Mouse (Mus musculus) CH12.LX (cell line): ENCODE measurements around the gene Cela1. TPM values are rescaled to one million over a fixed set of nuclear protein-coding genes. Genes with fewer than 3 reads are reported as not detected.

Experiments
- DNase-seq: peaks from one replicate; pipeline ENCODE4 v3.0.0-alpha.2; 2013; ENCODE audit errors: extremely low read depth
- H3K27ac ChIP-seq: 2 replicates; pipeline ENCODE4 v1.5.1; 2012; ENCODE audit warnings: low read depth, mild to moderate bottlenecking, control low read depth, moderate library complexity; ENCODE audit not compliant: insufficient read depth
- H3K27me3 ChIP-seq: replicated peaks from 2 replicates; pipeline ENCODE3; 2012; ENCODE audit warnings: inconsistent platforms
- H3K36me3 ChIP-seq, 2 experiments: replicated peaks in 1 of 2; 2 replicates each; pipeline versions ENCODE3 to v1.6.1; 2012; ENCODE audit warnings: inconsistent platforms in 1 of 2, low read length in 1 of 2, mild to moderate bottlenecking in 1 of 2, mixed read lengths in 1 of 2, moderate library complexity in 1 of 2; ENCODE audit not compliant: control insufficient read depth in 1 of 2, insufficient read depth in 1 of 2
- H3K4me1 ChIP-seq, 2 experiments: 2 replicates each; pipeline ENCODE4 v1.6.1; 2012; ENCODE audit warnings: inconsistent platforms in 1 of 2, moderate library complexity in 1 of 2; ENCODE audit not compliant: insufficient read depth in 2 of 2, control insufficient read depth in 1 of 2
- H3K4me2 ChIP-seq: 2 replicates; pipeline ENCODE4 v1.6.1; 2012; ENCODE audit warnings: low read depth, mild to moderate bottlenecking, control low read depth; ENCODE audit not compliant: poor library complexity, insufficient read depth, severe bottlenecking
- H3K4me3 ChIP-seq, 3 experiments: fragments of 150-350 bp in 1 of 3; sonication (generic) in 1 of 3; replicated peaks in 1 of 3; 2 replicates each; pipeline versions ENCODE3 to v1.5.1; 2011 to 2012; ENCODE audit warnings: low read depth in 2 of 3, low read length in 2 of 3, mild to moderate bottlenecking in 2 of 3, moderate library complexity in 2 of 3, control low read depth in 1 of 3, improper control_type of control experiment in 1 of 3, inconsistent platforms in 1 of 3, mixed read lengths in 1 of 3; ENCODE audit not compliant: poor library complexity in 1 of 3
- H3K79me2 ChIP-seq: replicated peaks from 2 replicates; pipeline ENCODE4 v1.6.1; 2012; ENCODE audit warnings: mild to moderate bottlenecking, moderate library complexity; ENCODE audit not compliant: control insufficient read depth, poor library complexity, insufficient read depth, severe bottlenecking; ENCODE audit errors: extremely low read depth
- H3K9ac ChIP-seq: 2 replicates; pipeline ENCODE4 v1.6.1; 2012; ENCODE audit warnings: low read depth, mild to moderate bottlenecking, control low read depth, moderate library complexity; ENCODE audit not compliant: insufficient read depth
- H3K9me3 ChIP-seq: replicated peaks from 2 replicates; pipeline ENCODE3; 2012; ENCODE audit warnings: low read length, inconsistent platforms, mixed read lengths
- CHD2 ChIP-seq: IDR thresholded peaks from 2 replicates; pipeline ENCODE4 v1.6.1; 2011; ENCODE audit warnings: low read length, improper control_type of control experiment
- CTCF ChIP-seq, 2 experiments: IDR thresholded peaks in 1 of 2; conservative IDR thresholded peaks in 1 of 2; 2 replicates each; pipeline ENCODE4 v1.5.1; 2011 to 2012; ENCODE audit warnings: low read depth in 2 of 2, low read length in 2 of 2, improper control_type of control experiment in 1 of 2, inconsistent platforms in 1 of 2, mild to moderate bottlenecking in 1 of 2, moderate library complexity in 1 of 2
- ELF1 ChIP-seq: IDR thresholded peaks from 2 replicates; pipeline ENCODE4 v1.6.1; 2014; ENCODE audit warnings: low read depth, mild to moderate bottlenecking, inconsistent platforms, low read length, improper control_type of control experiment
- EP300 ChIP-seq: IDR thresholded peaks from 2 replicates; pipeline ENCODE4 v1.6.1; 2011; ENCODE audit warnings: low read length, improper control_type of control experiment
- ETS1 ChIP-seq: conservative IDR thresholded peaks from 2 replicates; pipeline ENCODE4 v1.6.1; 2012; ENCODE audit warnings: low read depth, mild to moderate bottlenecking, inconsistent platforms, low read length, improper control_type of control experiment, moderate library complexity
- GABPA ChIP-seq: IDR thresholded peaks from 2 replicates; pipeline ENCODE4 v1.6.1; 2012; ENCODE audit warnings: low read depth, low read length, improper control_type of control experiment, inconsistent platforms; ENCODE audit not compliant: insufficient replicate concordance
- HCFC1 ChIP-seq: IDR thresholded peaks from 2 replicates; pipeline ENCODE4 v1.6.1; 2012; ENCODE audit warnings: low read depth, mild to moderate bottlenecking, inconsistent platforms, low read length, improper control_type of control experiment
- IRF4 ChIP-seq: IDR thresholded peaks from 2 replicates; pipeline ENCODE4 v1.6.1; 2014; ENCODE audit warnings: low read depth, mild to moderate bottlenecking, inconsistent platforms, low read length, improper control_type of control experiment
- JUN ChIP-seq: IDR thresholded peaks from 2 replicates; pipeline ENCODE4 v1.6.1; 2011; ENCODE audit warnings: low read depth, mild to moderate bottlenecking, low read length, improper control_type of control experiment, moderate library complexity; ENCODE audit not compliant: insufficient read depth
- JUND ChIP-seq: conservative IDR thresholded peaks from 2 replicates; pipeline ENCODE4 v1.6.1; 2011; ENCODE audit warnings: low read depth, low read length, improper control_type of control experiment
- MAX ChIP-seq: IDR thresholded peaks from 2 replicates; pipeline ENCODE4 v1.6.1; 2011; ENCODE audit warnings: low read length, improper control_type of control experiment
- MAZ ChIP-seq: IDR thresholded peaks from 2 replicates; pipeline ENCODE4 v1.6.1; 2012; ENCODE audit warnings: low read depth, mild to moderate bottlenecking, inconsistent platforms, low read length, improper control_type of control experiment, moderate library complexity
- MXI1 ChIP-seq: IDR thresholded peaks from 2 replicates; pipeline ENCODE4 v1.6.1; 2011; ENCODE audit warnings: mild to moderate bottlenecking, low read depth, low read length, improper control_type of control experiment
- MYC ChIP-seq: IDR thresholded peaks from 2 replicates; pipeline ENCODE4 v1.6.1; 2011; ENCODE audit warnings: low read depth, mild to moderate bottlenecking, improper control_type of control experiment, low read length
- PAX5 ChIP-seq: IDR thresholded peaks from 2 replicates; pipeline ENCODE4 v1.6.1; 2012; ENCODE audit warnings: low read length, inconsistent platforms, mixed read lengths
- POLR2A ChIP-seq: IDR thresholded peaks from 2 replicates; pipeline ENCODE4 v1.6.1; 2011; ENCODE audit warnings: low read depth, mild to moderate bottlenecking, improper control_type of control experiment, low read length
- POLR2AphosphoS2 ChIP-seq: IDR thresholded peaks from 2 replicates; pipeline ENCODE4 v1.6.1; 2011; ENCODE audit warnings: low read depth, low read length, improper control_type of control experiment
- RAD21 ChIP-seq: IDR thresholded peaks from 2 replicates; pipeline ENCODE4 v1.6.1; 2011; ENCODE audit warnings: low read depth, mild to moderate bottlenecking, low read length, improper control_type of control experiment, moderate library complexity
- RCOR1 ChIP-seq: conservative IDR thresholded peaks from 2 replicates; pipeline ENCODE4 v1.6.1; 2012; ENCODE audit warnings: low read depth, mild to moderate bottlenecking, inconsistent platforms, low read length, improper control_type of control experiment
- SIN3A ChIP-seq: IDR thresholded peaks from 2 replicates; pipeline ENCODE4 v1.6.1; 2012; ENCODE audit warnings: low read length, improper control_type of control experiment, inconsistent platforms
- TBP ChIP-seq: conservative IDR thresholded peaks from 2 replicates; pipeline ENCODE4 v1.6.1; 2011; ENCODE audit warnings: low read depth, low read length, improper control_type of control experiment
- TCF12 ChIP-seq: IDR thresholded peaks from 2 replicates; pipeline ENCODE4 v1.6.1; 2014; ENCODE audit warnings: low read depth, mild to moderate bottlenecking, inconsistent platforms, low read length, improper control_type of control experiment
- UBTF ChIP-seq: IDR thresholded peaks from 2 replicates; pipeline ENCODE4 v1.6.1; 2012; ENCODE audit warnings: low read depth, mild to moderate bottlenecking, inconsistent platforms, low read length, improper control_type of control experiment, moderate library complexity
- USF1 ChIP-seq: IDR thresholded peaks from 2 replicates; pipeline ENCODE4 v1.6.1; 2014; ENCODE audit warnings: low read depth, mild to moderate bottlenecking, inconsistent platforms, low read length, improper control_type of control experiment
- USF2 ChIP-seq: conservative IDR thresholded peaks from 2 replicates; pipeline ENCODE4 v1.6.1; 2011; ENCODE audit warnings: low read depth, low read length, improper control_type of control experiment
- ZNF384 ChIP-seq: IDR thresholded peaks from 2 replicates; pipeline ENCODE4 v1.6.1; 2012; ENCODE audit warnings: low read depth, low read length, improper control_type of control experiment, inconsistent platforms
- dilution Hi-C: fragments of 300-500 bp; cut with MboI; formaldehyde crosslinking; loops from 2 replicates; pipeline ENCODE4 v1.14.3; 2020; ENCODE audit warnings: low sequenced_read_pairs; ENCODE audit not compliant: extremely low pct_unique_long_range_greater_than_20kb, extremely low pct_ligation_motif_present
- in situ Hi-C: fragments of 300-500 bp; cut with MboI; formaldehyde crosslinking; loops from 3 replicates; pipeline ENCODE4 v1.14.3; 2019; ENCODE audit warnings: low sequenced_read_pairs, low pct_ligation_motif_present, low pct_unique_long_range_greater_than_20kb, mixed read lengths
- polyA plus RNA-seq: library from polyadenylated mRNA; unstranded; fragments of >175 nt; gene quantifications from 2 replicates; pipeline ENCODE4 v1.2.1, GENCODE M21; 2012; ENCODE audit warnings: low read depth; ENCODE audit not compliant: insufficient read length
- total RNA-seq, 2 experiments: library from RNA; depleted of rRNA; stranded (reverse); fragments of 300-350 nt in 1 of 2; fragments of >200 nt in 1 of 2; gene quantifications; 2 replicates each; pipeline ENCODE4 v1.2.3; 2012 to 2014

The Cela1 gene
- total and polyA plus RNA-seq, 3 experiments, result 1.3 to 4.8 (median 3.3) TPM

GRCm38 (mm10) chr15:100651610-100652009, 36.1 kb downstream of the Cela1 start:
- no peaks in the 10 kb centered on the region for H3K9me3 ChIP-seq
- H3K4me1 ChIP-seq, result no peaks in the 10 kb centered on the region
- no peak overlapping the region for H3K4me3 ChIP-seq
- dilution Hi-C loops, result no loop called here
- no peak overlapping the region for H3K27ac ChIP-seq
- no peak for DNase-seq
- H3K9ac ChIP-seq, result no peak overlapping the region
- H3K36me3 ChIP-seq, result peaks cover 72 to 74% of the 10 kb centered on the region in 2 experiments
- no peak overlapping the region for H3K4me2 ChIP-seq
- H3K27me3 ChIP-seq, result no peaks in the 10 kb centered on the region
- no peak for TF ChIP-seq RAD21
- no peak for TF ChIP-seq HCFC1
- no peak for TF ChIP-seq UBTF
- no peak for TF ChIP-seq PAX5
- TF ChIP-seq POLR2AphosphoS2, result no peak
- no peak for TF ChIP-seq USF2
- no peak for TF ChIP-seq RCOR1
- TF ChIP-seq JUND, result no peak
- no peak for TF ChIP-seq ZNF384
- no peak for TF ChIP-seq MAX
- no peak for TF ChIP-seq TBP
- TF ChIP-seq USF1, result no peak
- TF ChIP-seq POLR2A, result no peak
- H3K79me2 ChIP-seq, result no peaks in the 10 kb centered on the region
- in situ Hi-C loops, result no loop called here

- no peak overlapping the region for H3K27ac ChIP-seq
- no peak overlapping the region for H3K9ac ChIP-seq
- peaks cover 2 to 7% of the 10 kb centered on the region in 2 experiments; a peak in 3 of 4 replicates for H3K4me1 ChIP-seq
- no peaks in the 10 kb centered on the region for H3K9me3 ChIP-seq
- in situ Hi-C loops, result no loop called here
- H3K79me2 ChIP-seq, result no peaks in the 10 kb centered on the region
- no peak for DNase-seq
- dilution Hi-C loops, result no loop called here
- no peaks in the 10 kb centered on the region for H3K27me3 ChIP-seq
- peaks cover 71 to 76% of the 10 kb centered on the region in 2 experiments for H3K36me3 ChIP-seq
- no peak overlapping the region for H3K4me3 ChIP-seq
- no peak overlapping the region for H3K4me2 ChIP-seq
- TF ChIP-seq GABPA (no peak), MAZ (no peak), TCF12 (no peak), EP300 (no peak), HCFC1 (no peak), USF1 (no peak), MAX (no peak), POLR2AphosphoS2 (no peak), RCOR1 (no peak), ETS1 (no peak), MYC (no peak), IRF4 (no peak), CTCF (conservative IDR thresholded peaks at IDR 0.05 in 1 of 2, IDR thresholded peaks at IDR 0.05 in 1 of 2; ENCODE audit: low read depth in 2 of 2, low read length in 2 of 2) (no peak), ELF1 (no peak), RAD21 (no peak), JUN (no peak), CHD2 (no peak), MXI1 (no peak), JUND (no peak), SIN3A (no peak)
Measured at GRCm38 (mm10) chr15:100650111-100650510, 37.6 kb downstream of the Cela1 start.
